ENCODE assay signal across 12 mouse cellular contexts in the genomic region with DNA sequence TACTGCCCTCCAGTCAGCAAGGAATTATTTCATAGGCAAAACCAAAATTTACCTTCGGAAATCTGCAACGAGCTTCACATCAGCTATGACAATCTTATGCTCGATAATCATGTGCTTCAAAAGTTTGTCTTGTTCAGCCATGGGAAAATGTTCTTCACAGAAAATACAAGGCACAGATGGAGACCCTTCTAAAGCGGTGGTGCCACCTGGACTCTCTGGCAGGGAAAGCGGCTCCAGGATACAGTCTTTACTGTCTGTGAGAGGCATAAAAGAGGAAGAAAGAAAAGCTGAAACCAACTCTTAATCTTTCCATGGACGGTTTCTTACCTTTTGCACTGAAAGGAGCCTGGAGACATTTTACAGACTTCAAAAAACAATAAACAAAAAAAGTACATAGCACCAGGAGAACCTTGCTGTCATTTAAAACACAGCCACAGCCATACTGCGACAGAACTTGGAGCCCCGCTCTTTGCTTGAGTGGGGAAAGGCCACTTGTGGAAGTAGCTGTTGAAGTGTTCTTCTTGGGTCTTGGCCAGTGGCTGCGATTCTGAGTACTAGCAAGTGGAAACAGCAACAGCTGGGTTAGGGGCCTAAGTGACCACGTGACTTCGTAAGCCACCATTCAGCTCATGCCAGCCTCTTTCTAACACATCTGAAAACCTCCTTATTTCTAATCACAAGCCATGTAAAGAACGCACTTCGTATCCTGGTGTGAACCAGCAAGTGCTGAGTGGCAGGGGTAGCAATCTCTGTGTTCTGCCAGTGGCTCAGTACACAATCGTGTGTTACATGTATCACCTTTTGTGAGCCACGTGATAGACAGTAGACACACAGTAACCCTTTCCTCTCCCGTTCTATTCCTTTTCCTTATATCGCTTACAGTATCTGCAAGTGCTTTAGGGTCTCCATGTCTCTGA.
DNase-seq lines count a peak whose midpoint lies in the region; ATAC-seq and TF ChIP-seq lines count a peak whose summit lies in the region.
"Had no signal": no experiment of that assay in that cellular context is flagged by ENCODE, and none has a peak within 500 bp of the region (broad histone marks: within the 10 kb centered on the region; RNA-seq: fewer than 3 reads in every experiment).

No protein-coding gene starts in this region.

- H3K4me2 ChIP-seq in heart, embryonic 11.5 days = no peak overlapping the region
- H3K4me2 ChIP-seq in forebrain, embryonic 16.5 days (ENCODE audit: low read length) = no peak overlapping the region
- H3K4me2 ChIP-seq: heart, embryonic 13.5 days; liver, embryonic 12.5 days had no signal

- H3K9ac ChIP-seq in heart, embryonic 11.5 days (ENCODE audit: low read depth, low read length) = no peak overlapping the region
- H3K9ac ChIP-seq in forebrain, embryonic 16.5 days (replicated peaks; ENCODE audit: low read depth, low read length) = no peak overlapping the region
- H3K9ac ChIP-seq: heart, embryonic 13.5 days; liver, embryonic 12.5 days had no signal

- intact Hi-C loops in heart, postnatal 10 days (cut with DNase I) = no loop called here
- intact Hi-C loops in left cerebral cortex, postnatal 36 days (cut with DNase I) = no loop called here

- no peak overlapping the region for H3K4me3 ChIP-seq in heart, embryonic 11.5 days (ENCODE audit: low read depth, low read length)
- no peak overlapping the region for H3K4me3 ChIP-seq in cerebellum, adult 2 months (replicated peaks; ENCODE audit: insufficient read depth, low read depth, low read length)
- H3K4me3 ChIP-seq in forebrain, embryonic 16.5 days (replicated peaks; ENCODE audit: low read length) = no peak overlapping the region
- H3K4me3 ChIP-seq: heart, embryonic 13.5 days; liver, embryonic 12.5 days; midbrain, embryonic 10.5 days had no signal

- no peak for TF ChIP-seq POLR2A in cerebellum, adult 2 months (IDR thresholded peaks at IDR 0.05; ENCODE audit: borderline replicate concordance, insufficient read depth, low read length)

- H3K27me3 ChIP-seq in heart, embryonic 11.5 days (ENCODE audit: control insufficient read depth, insufficient read depth, low read length) = no peaks in the 10 kb centered on the region
- no peaks in the 10 kb centered on the region for H3K27me3 ChIP-seq in cerebellum, adult 2 months (ENCODE audit: control insufficient read depth, insufficient read depth, low read length)
- no peaks in the 10 kb centered on the region for H3K27me3 ChIP-seq in forebrain, embryonic 16.5 days (replicated peaks; ENCODE audit: control insufficient read depth, insufficient read depth, low read length)
- H3K27me3 ChIP-seq: heart, embryonic 13.5 days; liver, embryonic 12.5 days had no signal

- peak; percentile 31 to 45 for DNase-seq in heart, postnatal 10 days
- DNase-seq in cerebellum, adult 2 months = peak; percentile 25 to 47
- DNase-seq in lung, postnatal 25 days (ENCODE audit: low spot score) = peak; percentile 55
- no peak for DNase-seq in ovary, postnatal 10 days (ENCODE audit: low spot score)
- no peak for DNase-seq in left cerebral cortex, postnatal 36 days (ENCODE audit: low spot score in 2 of 2)
- DNase-seq: thymus, postnatal 4 days had no signal

- H3K36me3 ChIP-seq in heart, embryonic 11.5 days (ENCODE audit: control insufficient read depth, insufficient read depth, low read length) = no peaks in the 10 kb centered on the region
- no peaks in the 10 kb centered on the region for H3K36me3 ChIP-seq in forebrain, embryonic 16.5 days (ENCODE audit: control insufficient read depth, insufficient read depth)

- no peak for ATAC-seq in heart, embryonic 11.5 days (replicated peaks; ENCODE audit: insufficient number of reproducible peaks, low FRiP score, low TSS enrichment)
- peak; percentile 89 for ATAC-seq in forebrain, embryonic 16.5 days
- ATAC-seq: intestine, postnatal 0 days; liver, embryonic 12.5 days had no signal

- WGBS in heart, embryonic 11.5 days (ENCODE audit: insufficient replicate concordance) = 78% methylated on average over 17 of the region's 17 CpGs
- 56% methylated on average over 17 of the region's 17 CpGs for WGBS in cerebellum, adult 2 months
- 74% methylated on average over 17 of the region's 17 CpGs for WGBS in forebrain, embryonic 16.5 days

- no peaks in the 10 kb centered on the region for H3K9me3 ChIP-seq in heart, embryonic 11.5 days (replicated peaks; ENCODE audit: control insufficient read depth, low read length)
- no peaks in the 10 kb centered on the region for H3K9me3 ChIP-seq in forebrain, embryonic 16.5 days (ENCODE audit: control insufficient read depth, low read length)
- H3K9me3 ChIP-seq: heart, embryonic 13.5 days; liver, embryonic 12.5 days; midbrain, embryonic 10.5 days had no signal

- H3K27ac ChIP-seq in heart, embryonic 11.5 days (ENCODE audit: low read depth, low read length) = no peak overlapping the region
- no peak overlapping the region for H3K27ac ChIP-seq in cerebellum, adult 2 months (ENCODE audit: insufficient read depth, low read length)
- no peak overlapping the region for H3K27ac ChIP-seq in forebrain, embryonic 16.5 days (ENCODE audit: low read length)
- H3K27ac ChIP-seq: heart, embryonic 13.5 days; liver, embryonic 12.5 days; midbrain, embryonic 10.5 days had no signal

- H3K4me1 ChIP-seq in heart, embryonic 11.5 days (ENCODE audit: control insufficient read depth, insufficient read depth, low read length) = no peaks in the 10 kb centered on the region
- H3K4me1 ChIP-seq in cerebellum, adult 2 months (ENCODE audit: control insufficient read depth, insufficient read depth, low read length) = peaks cover 4% of the 10 kb centered on the region; the same call in 1 of the 2 replicates
- H3K4me1 ChIP-seq in forebrain, embryonic 16.5 days (replicated peaks; ENCODE audit: control insufficient read depth, insufficient read depth, low read length) = peaks cover 13% of the 10 kb centered on the region
- H3K4me1 ChIP-seq: liver, embryonic 12.5 days; midbrain, embryonic 10.5 days had no signal

- no peak for TF ChIP-seq CTCF in cerebellum, adult 2 months (IDR thresholded peaks at IDR 0.05; ENCODE audit: borderline replicate concordance, insufficient read depth, low read depth, low read length)

Comparison
In these comparisons a context has a peak if more than half of its experiments do, and no peak if none do; other contexts are left out.
1. DNase-seq: peak in heart, postnatal 10 days (2 of 2), cerebellum, adult 2 months (2 of 2) and lung, postnatal 25 days (single experiment); none in ovary, postnatal 10 days (single experiment) and left cerebral cortex, postnatal 36 days (0 of 2).